Mouse (Mus musculus) neural tube, embryonic 15.5 days (tissue): ENCODE data around the gene Sfxn4. TPM values are rescaled to one million over a fixed set of nuclear protein-coding genes. Genes with fewer than 3 reads are reported as not detected.

ENCODE experiments used
- ATAC-seq: fragments of 200-750 bp; cut with Nextera tagmentation; 2 replicates; pipeline ENCODE4 v1.8.0; 2017; ENCODE audit warnings: mild to moderate bottlenecking, moderate TSS enrichment, moderate library complexity; ENCODE audit not compliant: low FRiP score
- H3K27ac ChIP-seq: fragments of 300-500 bp; sonication (generic); replicated peaks from 2 replicates; pipeline ENCODE4 v1.5.1; 2015; ENCODE audit warnings: mild to moderate bottlenecking, inconsistent platforms
- H3K27me3 ChIP-seq: fragments of 300-500 bp; sonication (generic); replicated peaks from 2 replicates; pipeline ENCODE4 v1.6.1; 2015; ENCODE audit warnings: inconsistent platforms
- H3K36me3 ChIP-seq: fragments of 300-500 bp; sonication (generic); 2 replicates; pipeline ENCODE4 v1.6.1; 2015; ENCODE audit warnings: inconsistent platforms
- H3K4me1 ChIP-seq: fragments of 300-500 bp; sonication (generic); 2 replicates; pipeline ENCODE4 v1.6.1; 2015; ENCODE audit warnings: inconsistent platforms
- H3K4me2 ChIP-seq: fragments of 300-500 bp; sonication (generic); 2 replicates; pipeline ENCODE4 v1.6.1; 2015; ENCODE audit warnings: inconsistent platforms, mild to moderate bottlenecking, moderate library complexity
- H3K4me3 ChIP-seq: fragments of 300-500 bp; sonication (generic); replicated peaks from 2 replicates; pipeline ENCODE4 v1.5.1; 2015; ENCODE audit warnings: mild to moderate bottlenecking, inconsistent platforms
- H3K9ac ChIP-seq: fragments of 300-500 bp; sonication (generic); replicated peaks from 2 replicates; pipeline ENCODE4 v1.6.1; 2015; ENCODE audit warnings: mild to moderate bottlenecking, inconsistent platforms
- H3K9me3 ChIP-seq: fragments of 300-500 bp; sonication (generic); replicated peaks from 2 replicates; pipeline ENCODE4 v1.6.1; 2016; ENCODE audit warnings: inconsistent platforms
- WGBS: fragments of 180-500 bp; shearing (Covaris S2); methylation state at CpG from one replicate; pipeline ENCODE4 v1.1.7; 2015; ENCODE audit warnings: mixed read lengths; 5-methylcytosine and 5-hydroxymethylcytosine counted together
- polyA plus RNA-seq: library from polyadenylated mRNA; unstranded; fragments of >200 nt; fragmentation: Nextera tagmentation; extraction: Ambion mirVana; gene quantifications from 2 replicates; pipeline ENCODE4 v1.2.1, GENCODE M21; 2015

The Sfxn4 gene
- polyA plus RNA-seq, 1 experiment from 2014 or later, result 13.0 TPM

DNA sequence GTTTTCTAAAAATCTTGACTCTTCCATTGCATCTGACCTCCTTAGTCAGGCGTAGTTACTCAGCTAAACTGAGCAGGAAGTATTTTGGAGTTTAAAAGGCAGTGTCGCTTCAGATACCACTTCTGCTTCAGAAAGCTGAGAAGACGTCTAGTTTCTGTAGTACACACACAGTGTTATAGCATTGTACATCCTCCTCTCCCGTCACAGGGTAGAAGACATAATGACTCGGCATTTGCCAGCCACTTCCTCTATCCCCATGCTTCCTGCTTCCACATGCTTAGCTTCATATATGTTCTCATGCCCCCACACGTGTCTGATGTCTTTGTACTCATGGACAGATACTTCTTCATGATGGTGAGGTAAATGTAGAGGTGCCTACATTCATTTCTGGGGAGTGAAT is 42.6 kb downstream of the Sfxn4 start:
- Histone ChIP-seq H3K27me3 (no peaks in the 10 kb centered on the region), H3K9me3 (no peaks in the 10 kb centered on the region), H3K4me1 (0 out of 2 replicates have a peak, but pooled peaks cover 2% of the 10 kb centered on the region), H3K36me3 (peaks cover 58% of the 10 kb centered on the region), H3K4me2 (no peak overlapping the region), H3K4me3 (no peak overlapping the region), H3K9ac (no peak overlapping the region), H3K27ac (no peak overlapping the region)
- WGBS, result 93% methylated on average over 6 of the region's 6 CpGs
- ATAC-seq, result no peak

DNA sequence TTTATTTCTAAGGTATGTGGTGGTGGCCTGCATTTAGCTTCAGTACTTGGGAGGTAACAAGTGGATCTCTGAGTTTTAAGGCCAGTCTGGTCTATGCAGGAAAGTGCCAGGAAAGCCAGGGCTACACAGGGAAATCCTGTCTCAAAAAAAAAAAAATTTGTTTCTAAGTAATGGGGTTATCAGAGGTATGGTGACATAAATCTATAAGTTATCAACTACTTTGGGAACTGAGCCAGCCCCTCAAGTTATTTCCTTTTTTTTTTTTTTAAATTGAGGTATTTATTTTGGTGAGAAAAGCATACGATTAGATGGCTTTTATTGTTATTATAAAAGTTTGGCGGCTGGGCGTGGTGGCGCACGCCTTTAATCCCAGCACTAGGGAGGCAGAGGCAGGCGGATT is 48.1 kb downstream of the Sfxn4 start:
- H3K27ac ChIP-seq, result no peak overlapping the region
- no peak overlapping the region for H3K4me3 ChIP-seq
- whole genome bisulfite sequencing, result 96% methylated on average over 6 of the region's 6 CpGs
- peaks cover 17% of the 10 kb centered on the region for H3K4me1 ChIP-seq
- no peak overlapping the region for H3K9ac ChIP-seq
- H3K4me2 ChIP-seq, result no peak overlapping the region
- no peak for ATAC-seq
- no peaks in the 10 kb centered on the region for H3K27me3 ChIP-seq
- peaks cover 19% of the 10 kb centered on the region for H3K36me3 ChIP-seq
- no peaks in the 10 kb centered on the region for H3K9me3 ChIP-seq

DNA sequence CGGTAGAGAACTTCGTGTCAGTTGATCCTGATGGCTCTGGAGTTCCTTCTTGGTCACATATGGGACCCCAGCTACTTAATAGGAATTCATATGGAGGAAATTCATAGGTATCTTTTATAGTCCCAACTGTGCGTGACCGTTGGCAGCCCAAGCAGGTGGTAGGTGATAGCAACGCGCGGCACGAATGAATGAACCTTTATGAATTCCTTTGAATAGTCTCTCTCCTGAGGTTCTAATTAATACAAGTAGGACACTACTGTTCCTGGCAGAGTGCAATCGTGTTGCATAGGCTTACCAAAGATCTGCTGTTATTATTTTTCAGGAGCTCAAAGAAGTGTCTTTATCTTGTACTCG is 49.3 kb downstream of the Sfxn4 start:
- peaks cover 17% of the 10 kb centered on the region for H3K36me3 ChIP-seq
- H3K27me3 ChIP-seq, result no peaks in the 10 kb centered on the region
- peak overlapping the region; percentile 81 for H3K27ac ChIP-seq
- peak overlapping the region; percentile 72 for H3K9ac ChIP-seq
- no peak for ATAC-seq
- no peaks in the 10 kb centered on the region for H3K9me3 ChIP-seq
- peak overlapping the region; percentile 74 for H3K4me3 ChIP-seq
- peak overlapping the region; percentile 70 for H3K4me2 ChIP-seq
- peaks cover 17% of the 10 kb centered on the region for H3K4me1 ChIP-seq
- WGBS, result 12% methylated on average over 10 of the region's 10 CpGs

DNA sequence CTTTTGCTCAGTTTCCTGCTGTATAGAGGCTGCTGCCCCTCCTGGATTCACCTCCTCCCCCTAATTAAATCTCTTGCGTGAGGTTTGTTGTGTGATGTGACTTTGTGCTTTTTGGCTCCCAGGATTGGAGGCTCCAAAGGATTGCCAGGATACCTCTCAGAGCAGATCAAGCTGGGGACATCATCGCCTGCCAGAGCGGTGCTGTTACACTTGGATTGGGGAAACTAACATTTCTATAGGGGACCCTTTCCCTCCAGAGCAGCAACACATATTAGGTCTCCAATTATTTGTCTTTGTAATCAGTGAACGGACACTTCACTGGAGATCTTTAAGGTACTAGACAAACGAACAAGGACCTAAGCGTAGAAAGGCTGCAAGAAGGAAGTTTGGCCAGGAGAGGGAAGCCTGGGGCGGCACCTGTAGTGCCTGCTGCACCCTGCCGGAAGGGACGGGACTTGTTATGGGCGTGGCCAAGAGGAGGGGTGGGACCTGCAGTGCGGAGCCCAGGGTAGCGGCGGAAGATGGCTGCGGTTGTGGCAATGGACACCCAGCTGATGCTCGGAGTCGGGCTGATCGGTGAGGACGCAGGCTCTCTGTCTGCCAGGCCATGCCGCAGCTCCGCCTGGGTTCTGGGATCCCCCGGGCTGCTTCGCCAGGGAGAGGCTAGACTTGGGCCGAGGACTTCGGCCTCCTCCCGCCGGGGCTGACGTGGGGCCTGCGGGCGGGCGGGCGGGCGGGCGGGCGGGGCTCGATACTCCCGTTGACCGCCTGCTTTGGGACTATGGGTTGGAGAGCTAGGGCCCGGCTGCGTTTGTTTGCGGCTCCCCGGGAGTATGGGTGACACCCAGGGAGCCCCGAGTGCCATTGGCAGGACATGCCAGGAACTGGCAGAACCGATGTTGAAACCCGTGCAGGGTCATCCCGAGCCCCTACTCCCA is 49.9 kb downstream of the Sfxn4 start, which contains the start of gene Fam45a:
Fam45a (plus strand) TSS at position 488 of the 938 bp plus-strand sequence.
- peak; percentile 100 for ATAC-seq
- no peaks in the 10 kb centered on the region for H3K9me3 ChIP-seq
- H3K9ac ChIP-seq, result peak within 1 kb of the TSS; percentile 72
- peak within 1 kb of the TSS; percentile 81 for H3K27ac ChIP-seq
- H3K27me3 ChIP-seq, result no peaks in the 10 kb centered on the region
- peak within 1 kb of the TSS; percentile 70 for H3K4me2 ChIP-seq
- H3K4me3 ChIP-seq, result peak within 1 kb of the TSS; percentile 74
- peaks cover 17% of the 10 kb centered on the region for H3K4me1 ChIP-seq
- peaks cover 13% of the 10 kb centered on the region for H3K36me3 ChIP-seq
- 2% methylated on average over 41 of the region's 45 CpGs for WGBS

DNA sequence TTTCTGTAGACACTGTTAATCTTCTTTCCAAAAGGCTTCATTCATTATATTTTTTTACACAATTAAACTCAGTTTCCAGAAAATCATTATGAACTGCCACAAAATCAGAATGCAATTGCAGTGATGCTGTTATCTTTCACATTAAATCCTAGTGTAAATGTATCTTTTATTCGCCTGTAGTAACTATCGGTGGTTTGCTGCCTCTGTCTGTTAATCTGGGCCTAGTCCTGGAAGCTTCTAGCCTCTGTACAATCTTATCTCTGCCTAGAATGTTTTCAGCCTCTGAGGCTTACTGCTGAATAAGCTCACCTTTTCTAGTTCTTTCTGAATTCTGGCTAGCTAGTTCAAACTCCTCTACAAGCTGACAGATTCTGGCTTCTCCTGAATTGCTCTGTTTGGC is 51.4 kb downstream of the Sfxn4 start:
- H3K9me3 ChIP-seq, result no peaks in the 10 kb centered on the region
- H3K36me3 ChIP-seq, result peaks cover 4% of the 10 kb centered on the region; the same call in 1 of the 2 replicates
- H3K27me3 ChIP-seq, result no peaks in the 10 kb centered on the region
- H3K4me1 ChIP-seq, result peaks cover 15% of the 10 kb centered on the region
- no peak overlapping the region for H3K27ac ChIP-seq
- no peak overlapping the region for H3K9ac ChIP-seq
- no peak for ATAC-seq
- H3K4me3 ChIP-seq, result no peak overlapping the region
- H3K4me2 ChIP-seq, result no peak overlapping the region
- WGBS, result 96% methylated on average over 2 of the region's 2 CpGs

DNA sequence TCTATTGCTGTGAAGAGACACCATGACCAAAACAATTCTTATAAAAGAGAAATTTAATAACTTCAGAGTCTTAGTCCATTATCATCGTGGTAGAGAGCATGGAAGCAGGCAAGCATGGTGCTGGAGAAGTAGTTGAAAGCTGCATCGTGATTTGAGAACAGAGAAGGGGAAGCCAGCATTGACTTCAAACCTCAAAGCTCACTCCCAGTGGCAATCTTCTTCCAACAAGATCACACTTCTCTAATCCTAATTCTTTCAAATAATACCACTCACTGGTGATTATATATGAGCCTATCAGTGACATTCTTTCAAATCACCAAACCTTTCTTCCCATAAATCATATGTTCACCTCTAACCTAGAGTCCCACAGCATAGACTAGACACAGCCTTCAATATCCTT is 56.4 kb downstream of the Sfxn4 start:
- WGBS, result 67% methylated on average over 2 of the region's 2 CpGs
- Histone ChIP-seq H3K27me3 (no peaks in the 10 kb centered on the region), H3K27ac (no peak overlapping the region), H3K4me2 (no peak overlapping the region), H3K9me3 (no peaks in the 10 kb centered on the region), H3K36me3 (no peaks in the 10 kb centered on the region), H3K4me3 (no peak overlapping the region), H3K4me1 (no peaks in the 10 kb centered on the region), H3K9ac (no peak overlapping the region)
- no peak for ATAC-seq

DNA sequence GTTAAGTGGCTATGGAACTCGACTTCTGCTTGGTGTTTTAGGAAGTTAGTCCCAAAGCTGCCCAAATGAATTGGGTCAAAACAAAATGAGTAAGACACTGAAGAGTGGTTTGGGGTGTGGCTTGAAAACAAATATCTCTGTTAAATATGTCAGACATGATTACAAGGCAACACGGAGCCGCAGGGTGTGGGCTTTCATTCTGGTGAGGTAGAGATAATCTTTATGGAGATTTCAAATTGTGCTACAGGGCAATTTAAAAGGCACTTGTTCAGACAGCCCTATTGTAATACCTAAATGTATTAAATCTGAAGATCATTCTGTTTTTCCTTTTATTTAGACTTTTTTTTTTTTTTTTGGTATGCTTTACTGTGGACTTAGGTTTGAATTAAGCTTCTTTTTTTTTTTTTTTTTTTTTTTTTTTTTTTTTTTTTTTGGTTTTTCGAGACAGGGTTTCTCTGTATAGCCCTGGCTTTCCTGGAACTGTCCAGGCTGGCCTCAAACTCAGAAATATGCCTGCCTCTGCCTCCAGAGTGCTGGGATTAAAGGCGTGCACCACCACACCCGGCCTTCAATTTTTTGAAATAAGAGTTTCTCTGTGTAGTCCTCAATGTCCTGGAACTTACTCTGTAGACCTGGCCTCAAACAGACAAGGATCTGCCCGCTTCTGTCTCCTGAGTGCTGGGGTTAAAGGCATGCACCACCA is 61.3 kb downstream of the Sfxn4 start:
- Histone ChIP-seq H3K4me3 (no peak overlapping the region), H3K4me1 (no peaks in the 10 kb centered on the region), H3K9me3 (no peaks in the 10 kb centered on the region), H3K27me3 (no peaks in the 10 kb centered on the region; the same call in 1 of the 2 replicates), H3K36me3 (no peaks in the 10 kb centered on the region), H3K9ac (no peak overlapping the region), H3K4me2 (no peak overlapping the region), H3K27ac (no peak overlapping the region)
- WGBS, result 81% methylated on average over 7 of the region's 7 CpGs
- no peak for ATAC-seq

DNA sequence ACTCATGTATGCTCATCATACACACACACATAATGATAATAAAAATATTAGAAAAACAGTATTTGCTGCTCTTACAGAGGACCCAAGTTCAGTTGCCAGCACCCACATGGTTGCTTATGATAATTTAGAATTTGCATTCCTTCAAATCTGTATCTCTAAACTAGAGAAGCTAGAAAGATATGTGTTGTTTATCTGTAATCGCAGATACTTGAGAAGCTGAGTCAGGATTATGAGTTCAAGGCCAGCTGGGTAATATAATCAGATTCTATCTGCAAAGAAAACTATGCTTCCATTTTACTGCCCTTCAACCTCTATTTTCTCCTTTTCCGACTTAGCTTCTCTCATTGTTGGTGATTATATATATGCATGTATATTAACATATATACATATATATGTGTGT is 63.9 kb downstream of the Sfxn4 start:
- no peak for ATAC-seq
- no peak overlapping the region for H3K27ac ChIP-seq
- 92% methylated on average over 2 of the region's 2 CpGs for WGBS
- H3K9ac ChIP-seq, result no peak overlapping the region
- no peaks in the 10 kb centered on the region for H3K36me3 ChIP-seq
- H3K4me2 ChIP-seq, result no peak overlapping the region
- no peaks in the 10 kb centered on the region for H3K4me1 ChIP-seq
- no peak overlapping the region for H3K4me3 ChIP-seq
- H3K9me3 ChIP-seq, result no peaks in the 10 kb centered on the region
- H3K27me3 ChIP-seq, result no peaks in the 10 kb centered on the region; the same call in 1 of the 2 replicates

DNA sequence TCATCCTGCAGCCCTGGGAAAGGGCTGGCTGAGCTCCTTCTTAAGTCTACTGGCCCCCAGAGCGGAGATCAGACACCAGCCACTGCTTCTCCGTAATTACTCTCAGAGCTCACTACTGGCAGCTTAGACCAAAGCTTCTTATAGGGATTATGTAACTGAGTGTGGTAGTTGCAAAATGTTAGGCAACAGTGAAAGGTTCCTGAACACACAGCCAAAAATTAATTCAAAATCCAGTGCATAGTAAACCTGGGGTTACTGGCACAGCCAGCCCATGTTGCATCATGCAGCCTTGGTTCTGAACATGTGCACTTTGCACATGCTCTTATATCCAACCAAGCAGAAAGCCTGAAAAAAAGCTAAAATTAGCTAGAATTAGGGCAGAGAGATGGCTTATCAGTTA is 66.0 kb downstream of the Sfxn4 start:
- no peaks in the 10 kb centered on the region; the same call in 1 of the 2 replicates for H3K27me3 ChIP-seq
- WGBS, result 89% methylated on average over 2 of the region's 2 CpGs
- no peaks in the 10 kb centered on the region for H3K9me3 ChIP-seq
- H3K4me1 ChIP-seq, result peaks cover 5% of the 10 kb centered on the region
- ATAC-seq, result no peak
- H3K4me2 ChIP-seq, result no peak overlapping the region
- no peak overlapping the region for H3K27ac ChIP-seq
- H3K36me3 ChIP-seq, result no peaks in the 10 kb centered on the region
- H3K9ac ChIP-seq, result no peak overlapping the region
- H3K4me3 ChIP-seq, result no peak overlapping the region

DNA sequence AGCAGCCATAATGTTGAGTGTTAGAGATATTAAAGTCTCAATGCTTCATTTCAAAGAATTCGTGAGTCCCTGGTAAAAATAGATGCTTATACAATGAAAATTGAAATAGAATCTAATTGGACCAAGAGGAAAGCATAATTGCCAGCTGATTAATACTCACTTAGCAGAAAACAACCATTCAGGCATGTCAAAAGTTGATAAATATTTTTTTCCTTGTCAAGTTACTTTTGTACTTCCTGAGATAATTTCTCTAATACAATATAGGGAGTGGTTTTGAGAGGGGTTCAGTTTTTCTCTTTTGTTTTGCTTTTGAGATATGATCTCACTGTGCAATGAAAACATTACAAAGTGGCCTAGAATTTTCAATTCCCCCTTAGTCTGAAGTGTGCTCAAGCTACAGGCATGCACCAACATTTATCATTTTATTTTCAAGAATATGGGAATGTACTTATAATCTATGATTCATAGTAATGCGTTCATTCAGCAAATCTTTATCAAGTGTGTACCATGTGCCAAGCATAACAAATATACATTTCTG is 68.0 kb downstream of the Sfxn4 start:
- 89% methylated on average over 2 of the region's 2 CpGs for WGBS
- H3K27ac ChIP-seq, result no peak overlapping the region
- H3K4me2 ChIP-seq, result no peak overlapping the region
- no peaks in the 10 kb centered on the region for H3K9me3 ChIP-seq
- no peak for ATAC-seq
- no peaks in the 10 kb centered on the region for H3K36me3 ChIP-seq
- peaks cover 15% of the 10 kb centered on the region for H3K4me1 ChIP-seq
- no peaks in the 10 kb centered on the region; the same call in 1 of the 2 replicates for H3K27me3 ChIP-seq
- H3K4me3 ChIP-seq, result no peak overlapping the region
- no peak overlapping the region for H3K9ac ChIP-seq

DNA sequence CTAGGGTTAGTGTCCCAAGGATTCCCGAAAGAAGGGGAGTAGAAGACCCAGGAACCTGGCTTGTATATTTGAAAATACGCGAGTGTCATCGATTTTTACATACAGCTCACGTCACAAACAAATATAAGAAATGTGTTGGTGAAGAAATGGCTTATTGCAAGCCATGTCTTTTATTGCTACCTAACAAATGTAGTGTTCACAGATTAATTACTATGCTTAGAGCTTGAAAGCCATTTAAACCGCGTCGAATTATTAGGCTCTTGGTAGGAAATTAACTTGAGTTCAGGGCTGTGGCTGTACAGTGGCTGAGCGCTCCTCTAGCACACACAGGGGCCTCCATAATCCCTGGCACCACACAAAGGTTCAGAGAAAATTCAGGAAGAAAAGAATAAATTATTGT is 70.1 kb downstream of the Sfxn4 start:
- Histone ChIP-seq H3K27ac (peak overlapping the region; percentile 98), H3K4me3 (peak overlapping the region; percentile 99), H3K4me1 (peaks cover 30% of the 10 kb centered on the region), H3K4me2 (peak overlapping the region; percentile 65), H3K9me3 (no peaks in the 10 kb centered on the region), H3K27me3 (no peaks in the 10 kb centered on the region), H3K9ac (peak overlapping the region; percentile 78), H3K36me3 (no peaks in the 10 kb centered on the region)
- 13% methylated on average over 9 of the region's 9 CpGs for WGBS
- ATAC-seq, result peak; percentile 34
